Mouse (Mus musculus) embryonic stem cell, embryonic (primary cell): Measurements from ENCODE around the gene Tpbpa.
"Not testable (repeated sequence)": the region's sequence is repeated elsewhere in the genome, so short reads cannot be mapped to it uniquely, and the experiment has no call there.

Source experiments
- CTCF ChIA-PET, 4 experiments: fragments of 300-600 bp in 2 of 4; fragments of 350-600 bp in 2 of 4; sonication (Branson Sonifier 250); formaldehyde crosslinking; loops; one replicate each; lab custom pipeline; 2022; ENCODE audit warnings: inconsistent platforms in 2 of 4; lab: Charles Lee
- POLR2A ChIA-PET, 4 experiments: fragments of 300-600 bp in 2 of 4; fragments of 350-600 bp in 2 of 4; sonication (Branson Sonifier 250); formaldehyde crosslinking; loops; one replicate each; lab custom pipeline; 2022; ENCODE audit warnings: antibody characterized with exemption in 4 of 4, inconsistent platforms in 1 of 4; lab: Charles Lee

The Tpbpa gene

GRCm38 (mm10) chr13:60941884-60942283 lies at the start of gene Tpbpa:
Gene Tpbpa (minus strand): TSS chr13:60941984.
- POLR2A ChIA-PET, CTCF ChIA-PET: not testable (repeated sequence)

- CTCF ChIA-PET, result not testable (repeated sequence)
Measured at GRCm38 (mm10) chr13:60986915-60987314, 45.1 kb upstream of the Tpbpa start.

GRCm38 (mm10) chr13:60972319-60972718 lies 30.5 kb upstream of the Tpbpa start:
- CTCF ChIA-PET, result interaction anchor here in 1 of 4 experiments (0.7 kb wide), 1 partner anchor 475 kb away, joined by 3 read pairs; no protein-coding TSS in a partner anchor

More at GRCm38 (mm10) chr13:60986915-60987314, 45.1 kb upstream of the Tpbpa start:
- POLR2A ChIA-PET, result not testable (repeated sequence)

GRCm38 (mm10) chr13:60963985-60964384 lies 22.2 kb upstream of the Tpbpa start:
- POLR2A ChIA-PET, CTCF ChIA-PET: not testable (repeated sequence)

More at GRCm38 (mm10) chr13:60972319-60972718, 30.5 kb upstream of the Tpbpa start:
- POLR2A ChIA-PET, result not testable (repeated sequence)

- POLR2A ChIA-PET, result no interaction called here
- CTCF ChIA-PET, result no interaction called here
Measured at GRCm38 (mm10) chr13:60961706-60962105, 19.9 kb upstream of the Tpbpa start.

- CTCF ChIA-PET, result no interaction called here
Measured at GRCm38 (mm10) chr13:60936500-60936901, 5.3 kb downstream of the Tpbpa start, which contains the start of the genes Gm49391 and Ctla2a. Gene Gm49391 (minus strand): TSS chr13:60936571. Gene Ctla2a (minus strand): TSS chr13:60936625.

GRCm38 (mm10) chr13:60935490-60935889 lies 6.3 kb downstream of the Tpbpa start, which contains the start of gene Gm49393:
Gene Gm49393 (minus strand): TSS chr13:60935590.
- POLR2A ChIA-PET, CTCF ChIA-PET: not testable (repeated sequence)

More at GRCm38 (mm10) chr13:60936500-60936901, 5.3 kb downstream of the Tpbpa start, which contains the start of the genes Gm49391 and Ctla2a:
- POLR2A ChIA-PET, result no interaction called here

GRCm38 (mm10) chr13:60904780-60905179 lies 37.0 kb downstream of the Tpbpa start, which contains the start of gene Tpbpb:
Gene Tpbpb (minus strand): TSS chr13:60904880.
- POLR2A ChIA-PET, result interaction anchor here in 1 of 4 experiments (0.7 kb wide), 1 partner anchor 412 kb away, joined by 3 read pairs; no protein-coding TSS in a partner anchor
- CTCF ChIA-PET, result not testable (repeated sequence)

GRCm38 (mm10) chr13:60897328-60897727 lies 44.5 kb downstream of the Tpbpa start, which contains the start of gene Ctla2b:
Gene Ctla2b (minus strand): TSS chr13:60897447.
- POLR2A ChIA-PET, result interaction anchor here in 1 of 4 experiments (0.7 kb wide), 1 partner anchor 948 kb away, joined by 5 read pairs; no protein-coding TSS in a partner anchor

GRCm38 (mm10) chr13:60896794-60897193 lies 45.0 kb downstream of the Tpbpa start, which contains the start of gene Gm49392:
Gene Gm49392 (minus strand): TSS chr13:60896894.
- POLR2A ChIA-PET, result interaction anchor here in 1 of 4 experiments (0.7 kb wide), 1 partner anchor 947 kb away, joined by 5 read pairs; no protein-coding TSS in a partner anchor

More at GRCm38 (mm10) chr13:60897328-60897727, 44.5 kb downstream of the Tpbpa start, which contains the start of gene Ctla2b:
- CTCF ChIA-PET, result no interaction called here

GRCm38 (mm10) chr13:60895406-60896160 lies 46.2 kb downstream of the Tpbpa start:
- ChIA-PET CTCF (no interaction called here), POLR2A (interaction anchor here in 1 of 4 experiments (0.6 kb wide), 1 partner anchor 305 kb away, joined by 6 read pairs; no protein-coding TSS in a partner anchor)

More at GRCm38 (mm10) chr13:60896794-60897193, 45.0 kb downstream of the Tpbpa start, which contains the start of gene Gm49392:
- CTCF ChIA-PET, result not testable (repeated sequence)

- POLR2A ChIA-PET, result no interaction called here
- CTCF ChIA-PET, result no interaction called here
Measured at GRCm38 (mm10) chr13:60892301-60892700, 49.5 kb downstream of the Tpbpa start.
